Mouse (Mus musculus): ENCODE measurements around the gene Fes.

Fes gene

DNA sequence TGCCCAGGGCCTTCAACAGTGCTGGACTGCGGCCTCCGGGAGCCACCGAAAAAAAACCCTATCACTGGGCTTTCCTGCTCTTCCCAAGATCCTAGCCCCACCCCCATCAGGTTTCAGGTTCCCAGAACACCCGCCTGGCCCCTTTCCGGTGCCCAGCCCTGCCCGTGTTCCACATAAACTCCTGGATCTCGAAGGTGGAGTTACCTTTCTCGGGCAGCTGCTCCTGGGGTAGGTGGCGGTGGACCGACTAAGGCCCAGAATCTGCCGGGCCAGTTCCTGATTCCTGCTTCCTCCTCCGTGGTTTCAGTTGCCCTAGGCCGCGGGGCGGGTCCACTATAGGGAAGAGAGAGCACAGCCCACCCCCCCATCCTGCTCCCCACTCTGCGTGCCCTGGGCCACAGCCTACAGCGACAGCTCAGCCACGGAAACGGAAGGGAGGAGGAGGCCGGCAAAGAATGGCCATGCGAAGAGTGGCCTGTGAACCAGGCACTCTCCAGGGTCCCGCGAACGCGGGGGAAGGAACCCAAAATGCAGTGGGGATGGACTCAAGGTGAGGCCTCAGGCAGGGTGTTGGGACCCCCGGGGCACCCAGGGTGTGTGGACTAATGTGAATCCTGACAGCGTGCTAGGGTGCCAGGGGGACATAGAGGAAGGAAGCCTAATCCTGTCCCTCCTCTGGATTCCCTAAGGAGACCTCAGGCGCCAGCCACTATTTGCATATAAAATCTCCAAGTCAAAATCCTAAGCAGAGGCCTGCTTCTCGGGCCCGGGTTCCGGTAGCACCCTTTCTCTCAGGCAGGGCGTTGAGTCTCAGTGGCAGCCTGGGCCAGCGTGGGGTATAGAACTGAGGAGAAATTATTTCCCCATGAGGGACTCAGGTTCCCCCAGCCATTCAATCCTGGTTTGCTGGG, at the start of gene Fes:
TSS of gene Fes (minus strand) at position 314 of the 911 bp plus-strand sequence.
- peak; percentile 22 for DNase-seq

DNA sequence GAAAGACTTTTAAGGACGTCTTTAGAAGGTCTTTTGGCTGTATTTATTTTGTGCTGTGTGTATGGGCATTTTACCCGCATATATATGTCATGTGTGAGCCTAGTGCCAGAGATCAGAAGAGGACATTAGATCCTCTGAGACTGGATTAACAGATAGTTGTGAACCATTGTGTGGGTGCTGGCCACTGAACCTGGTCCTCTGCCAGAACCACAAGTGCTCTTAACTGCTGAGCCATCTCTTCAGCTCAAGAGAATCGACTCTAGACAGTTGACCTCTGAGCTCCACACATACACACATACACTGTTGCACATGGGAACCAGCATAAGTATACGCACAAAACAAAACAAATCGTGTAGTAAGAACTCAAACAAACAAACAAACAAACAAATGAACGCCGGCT, 48.8 kb upstream of the Fes start:
- DNase-seq = no peak

DNA sequence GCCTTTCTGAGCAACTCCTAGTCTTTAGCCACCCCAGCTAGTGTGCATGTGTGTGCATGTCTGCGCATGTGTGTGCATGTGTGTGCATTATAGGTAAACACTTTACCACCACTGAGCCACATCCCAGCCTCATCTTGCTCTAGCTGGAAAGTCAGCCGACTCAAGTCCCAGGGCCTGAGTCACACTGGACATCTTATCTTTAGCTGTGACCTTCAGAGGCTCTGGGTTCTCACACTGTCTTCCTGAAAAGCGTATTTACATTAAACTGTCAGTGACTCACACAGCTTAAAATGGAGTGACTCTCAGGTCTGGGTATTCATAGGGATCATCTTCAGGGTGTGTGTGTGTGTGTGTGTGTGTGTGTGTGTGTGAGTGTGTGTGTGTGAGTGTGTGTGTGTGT, 47.8 kb upstream of the Fes start:
- DNase-seq = no peak

DNA sequence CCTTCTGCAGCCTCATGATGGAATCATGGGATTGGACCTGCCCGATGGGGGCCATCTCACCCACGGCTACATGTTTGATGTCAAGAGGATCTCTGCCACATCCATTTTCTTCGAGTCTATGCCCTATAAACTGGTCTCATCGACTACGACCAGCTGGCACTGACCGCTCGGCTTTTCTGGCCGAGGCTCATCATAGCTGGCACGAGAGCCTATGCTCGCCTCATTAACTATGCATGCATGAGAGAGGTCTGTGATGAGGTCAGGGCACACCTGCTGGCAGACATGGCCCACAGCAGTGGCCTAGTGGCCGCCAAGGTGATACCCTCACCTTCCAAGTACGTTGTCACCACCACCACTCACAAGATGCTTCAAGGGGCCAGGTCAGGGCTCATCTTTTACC, 41.9 kb upstream of the Fes start:
- DNase-seq = no peak

DNA sequence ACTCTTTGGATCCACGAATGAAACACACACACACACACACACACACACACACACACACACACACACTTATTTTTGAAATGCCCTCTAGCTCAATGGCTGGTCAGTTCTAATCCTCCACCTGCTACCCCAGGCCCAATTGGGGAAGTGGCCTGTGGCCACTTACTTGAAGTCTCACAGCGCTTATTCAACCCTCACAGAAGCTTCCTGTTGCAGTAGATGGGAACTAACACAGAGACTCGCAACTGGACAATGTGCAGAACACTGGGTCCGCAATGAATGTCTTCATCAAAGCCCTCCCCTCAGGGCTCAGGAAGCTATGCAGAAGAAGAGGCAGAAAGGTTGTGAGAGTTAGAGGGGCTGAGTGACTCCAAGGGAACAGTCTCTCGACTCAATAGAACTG, 40.0 kb upstream of the Fes start:
- no peak for DNase-seq

DNA sequence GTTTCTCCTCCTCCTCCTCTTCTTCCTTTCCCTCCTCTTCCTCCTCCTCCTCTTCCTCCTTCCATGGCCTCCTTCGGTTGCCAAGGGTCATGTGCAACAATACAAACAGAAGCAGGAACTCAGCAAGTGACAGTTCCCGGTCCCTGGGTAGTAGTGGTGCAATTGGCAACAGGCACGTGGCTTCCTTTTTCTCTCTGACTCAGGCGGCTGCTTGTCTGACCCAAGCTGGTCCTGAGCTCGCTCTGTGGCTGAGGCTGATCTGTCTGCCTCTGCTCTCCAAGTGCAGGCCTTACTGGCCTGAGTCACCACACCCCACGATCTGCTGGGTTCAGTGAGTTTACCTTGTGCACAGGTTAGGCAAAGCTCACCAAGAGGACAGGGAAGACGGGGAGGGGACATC, 38.6 kb upstream of the Fes start:
- no peak for DNase-seq

DNA sequence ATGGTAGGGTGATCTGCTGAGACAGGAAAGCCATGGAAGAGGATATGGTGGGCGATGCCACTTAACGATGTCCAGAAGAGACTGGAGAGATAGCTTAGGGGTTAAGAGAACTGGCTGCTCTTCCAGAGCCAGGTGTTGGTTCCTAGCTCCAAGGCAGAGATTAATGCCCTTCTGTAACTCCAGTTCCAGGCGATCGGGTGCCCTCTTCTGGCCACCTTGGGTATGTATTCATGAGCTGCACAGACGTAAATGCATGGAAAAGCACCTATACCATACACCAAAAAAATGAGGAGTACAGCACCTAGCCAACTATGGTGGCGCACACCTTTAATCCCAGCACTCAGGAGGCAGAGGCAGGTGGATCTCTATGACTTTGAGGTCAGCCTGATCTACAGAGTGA, 37.0 kb upstream of the Fes start:
- DNase-seq = no peak

DNA sequence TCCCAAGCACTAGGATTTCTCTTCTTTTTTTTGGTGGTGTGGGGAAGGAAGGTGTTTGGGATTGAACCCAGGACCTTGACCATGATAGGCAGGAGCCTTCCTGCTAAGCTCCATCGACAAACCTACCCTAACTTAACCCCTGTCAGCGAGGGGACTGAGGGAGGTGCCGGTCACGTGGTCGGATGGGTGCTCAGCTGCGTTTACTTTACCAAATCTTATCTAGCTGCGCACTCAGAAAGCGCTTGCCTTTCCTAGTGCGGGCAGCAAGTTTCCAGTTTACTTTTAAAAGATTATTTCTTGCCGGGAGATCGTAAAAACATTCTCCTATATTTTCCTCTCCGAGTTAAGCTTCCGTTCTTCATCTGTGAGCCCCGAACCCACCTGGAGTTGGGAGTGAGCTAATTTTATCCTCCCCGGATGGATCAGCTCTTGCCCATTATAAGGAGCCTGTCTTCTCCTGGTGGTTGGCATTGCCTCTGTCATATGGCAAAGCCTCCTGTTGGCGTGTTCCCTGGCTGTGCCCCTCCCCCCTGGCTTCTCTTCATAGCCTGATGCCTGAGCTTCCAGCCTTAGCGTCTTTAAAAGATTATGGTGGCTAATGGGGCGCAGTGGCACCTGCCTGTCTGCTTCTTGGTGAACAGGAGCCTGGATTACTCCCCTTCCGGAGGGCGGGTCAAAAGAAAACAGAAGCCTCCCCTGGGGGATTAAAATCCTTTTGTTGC, 35.2 kb upstream of the Fes start:
- DNase-seq = peak; percentile 71

DNA sequence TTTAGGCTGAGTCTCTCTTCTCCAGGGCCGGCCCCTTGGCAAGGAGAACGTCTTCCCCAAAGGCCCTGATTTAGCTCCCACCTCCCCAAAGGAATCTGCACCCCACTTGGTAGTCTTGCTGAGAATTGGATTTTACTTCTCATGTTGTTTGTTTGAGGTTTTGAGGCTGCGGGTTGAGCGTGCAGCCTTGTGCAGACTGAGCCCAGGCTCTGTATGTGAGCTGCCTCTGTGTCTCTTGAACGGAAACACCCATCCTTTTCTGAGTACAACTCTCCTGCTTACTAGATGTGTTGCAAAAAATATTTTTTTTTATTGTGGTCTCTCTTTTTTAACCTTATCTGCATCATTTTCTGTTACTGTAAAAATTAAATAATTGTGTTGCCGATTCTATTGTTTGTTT, 33.8 kb upstream of the Fes start:
- DNase-seq = no peak

DNA sequence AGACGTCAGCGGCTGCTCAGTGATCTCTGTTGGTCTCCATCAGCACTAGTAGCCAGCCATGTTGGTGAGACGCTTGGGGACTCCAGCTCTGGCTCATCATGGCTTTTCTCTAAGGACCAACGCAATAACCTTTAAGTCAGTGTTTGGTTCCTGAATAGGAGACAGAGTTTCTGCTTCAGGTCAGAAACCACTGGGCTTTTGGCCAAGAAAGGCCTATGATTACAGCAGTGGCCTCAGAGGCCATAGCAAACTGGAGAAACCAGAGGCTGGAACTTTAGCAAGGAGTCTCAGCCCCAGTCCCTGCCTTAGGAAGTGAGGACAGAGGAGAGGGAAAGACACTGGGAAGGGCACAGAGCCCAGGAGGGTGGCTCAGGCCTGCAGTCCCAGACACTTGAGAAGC, 32.8 kb upstream of the Fes start:
- DNase-seq = no peak

DNA sequence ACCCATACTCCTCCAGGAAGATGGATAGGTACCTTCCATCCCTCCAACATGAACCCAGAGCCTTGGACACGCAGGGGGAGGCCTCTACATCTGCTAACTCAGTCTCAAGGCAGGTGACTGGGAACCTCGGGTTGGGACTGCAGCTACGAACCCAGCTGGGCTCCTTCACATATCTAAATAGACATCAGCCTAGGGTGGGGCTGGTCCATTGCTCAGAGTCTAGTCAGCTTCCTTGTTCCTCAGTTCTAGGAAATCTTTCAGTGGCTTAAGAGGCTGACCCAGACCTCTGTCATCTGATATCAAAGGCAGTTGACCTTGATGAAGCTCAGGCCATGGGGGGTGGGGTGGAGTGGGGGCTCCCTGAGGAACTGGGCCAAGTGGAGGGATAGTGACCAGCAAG, 31.5 kb upstream of the Fes start:
- no peak for DNase-seq

DNA sequence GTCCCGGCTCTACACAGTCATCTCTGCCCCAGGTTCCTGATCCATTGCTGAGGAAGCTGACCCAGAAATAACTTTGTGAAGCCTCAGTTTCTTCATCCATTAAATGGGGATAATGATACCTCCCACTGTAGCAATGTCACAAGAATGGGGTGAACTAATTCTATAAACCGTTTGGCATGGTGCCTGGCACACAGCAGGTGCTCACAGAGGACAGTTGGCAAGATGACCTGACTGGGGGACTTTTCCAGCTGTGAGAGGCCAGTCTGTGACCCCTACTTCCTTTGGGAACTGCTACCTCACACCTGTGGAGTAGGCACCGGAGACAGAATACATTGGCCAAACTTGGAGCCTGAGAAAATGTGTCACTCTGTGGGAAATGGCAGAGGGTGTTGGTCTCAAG, 30.3 kb upstream of the Fes start:
- no peak for DNase-seq

DNA sequence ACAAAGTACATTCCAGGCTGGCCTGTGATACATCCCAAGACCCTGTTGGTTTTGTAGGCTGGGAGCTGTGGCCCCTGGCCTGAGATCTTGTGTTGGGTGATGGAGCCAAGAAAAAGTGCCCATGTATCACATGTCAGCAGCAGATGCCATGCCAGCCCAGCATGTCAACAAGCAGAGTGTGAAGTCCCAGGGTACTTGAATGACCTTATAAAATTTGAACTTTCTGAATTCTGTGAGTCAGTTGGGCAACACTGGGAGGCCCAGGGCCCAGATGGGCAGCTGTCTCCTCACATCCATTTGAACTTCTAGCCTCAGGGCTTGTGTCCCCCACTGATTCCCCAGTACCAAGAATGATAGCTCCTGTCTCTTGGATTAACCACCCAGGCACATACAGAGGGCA, 29.9 kb upstream of the Fes start:
- no peak for DNase-seq

DNA sequence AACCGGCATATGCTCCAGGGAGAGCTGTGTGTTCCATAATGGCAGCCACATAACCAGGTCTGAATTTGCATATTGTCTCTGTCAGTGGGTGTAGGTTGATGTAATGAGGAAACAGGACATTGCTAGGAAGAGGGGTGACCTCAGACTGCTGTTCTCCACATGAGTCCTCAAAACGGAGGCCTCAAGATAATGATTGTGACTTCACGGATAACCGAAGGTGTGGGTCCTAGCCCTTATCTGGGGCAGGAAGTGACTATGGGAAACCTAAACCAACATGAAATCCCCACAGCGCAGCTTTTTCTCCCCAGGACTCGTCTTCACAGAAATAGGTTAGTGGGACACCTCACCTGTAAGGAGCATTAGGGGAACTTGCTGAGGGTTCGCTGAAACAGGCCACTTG, 29.2 kb upstream of the Fes start:
- no peak for DNase-seq

DNA sequence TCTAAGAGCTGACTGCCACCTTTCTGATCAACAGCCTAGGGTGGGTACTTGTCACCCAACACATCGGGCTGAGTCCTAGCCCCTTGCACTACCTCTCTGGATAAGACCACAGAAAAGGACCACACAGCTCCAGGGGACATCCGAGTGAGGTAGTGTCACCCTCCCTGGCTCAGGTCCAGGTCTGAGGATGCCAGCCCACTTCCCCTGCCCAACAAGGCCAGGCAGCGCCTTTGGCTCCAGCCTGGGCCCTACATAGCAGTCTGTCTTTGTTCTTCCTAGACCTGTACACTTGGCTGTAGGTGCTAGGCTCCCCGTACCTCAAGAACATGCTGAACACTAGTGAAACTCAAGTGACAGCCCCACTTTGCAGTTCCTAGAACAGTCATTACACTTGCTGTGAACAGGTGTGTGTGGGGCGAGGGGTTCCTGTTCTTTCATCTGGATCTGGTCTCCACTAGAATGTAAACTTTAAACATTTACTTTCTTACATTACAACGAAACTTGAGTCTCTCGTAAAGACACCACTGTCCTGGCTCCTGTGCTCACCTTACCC, 26.6 kb upstream of the Fes start:
- DNase-seq = no peak

DNA sequence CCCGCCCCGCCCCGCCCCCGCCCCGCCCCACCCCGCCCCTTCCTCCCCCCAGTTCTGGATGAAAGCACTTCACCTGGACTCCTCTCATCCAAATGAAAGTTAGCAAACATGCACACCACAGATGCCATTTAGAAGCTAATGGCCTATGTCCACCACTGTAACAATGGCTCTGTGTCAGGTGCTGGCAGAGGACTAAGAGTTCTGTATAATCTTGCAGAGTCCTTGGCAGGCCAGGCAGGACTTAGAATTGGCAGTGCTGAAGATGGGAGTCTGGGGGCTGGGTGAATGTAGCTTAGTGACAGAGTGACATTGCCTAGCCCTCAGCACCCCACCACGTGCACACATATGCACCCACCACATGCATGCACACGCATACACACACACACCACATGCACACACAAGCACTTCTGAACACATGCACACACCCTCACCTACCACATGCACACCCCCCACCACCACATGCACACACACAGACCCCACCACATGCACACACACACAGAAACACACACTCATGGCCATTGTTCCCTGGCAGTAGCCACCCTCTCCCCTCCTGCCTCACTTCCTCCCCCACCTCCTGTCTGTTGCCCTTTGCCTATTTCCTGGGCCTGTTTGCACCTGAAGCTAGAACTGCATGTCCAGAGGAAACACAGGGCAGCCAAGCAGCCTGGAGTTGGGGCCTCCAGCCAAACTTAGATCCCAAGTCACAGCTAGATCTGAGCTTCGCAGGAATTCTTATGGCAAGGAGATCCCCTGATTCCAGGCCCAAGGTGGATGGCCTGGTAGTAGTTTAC, 26.0 kb upstream of the Fes start:
- no peak for DNase-seq

DNA sequence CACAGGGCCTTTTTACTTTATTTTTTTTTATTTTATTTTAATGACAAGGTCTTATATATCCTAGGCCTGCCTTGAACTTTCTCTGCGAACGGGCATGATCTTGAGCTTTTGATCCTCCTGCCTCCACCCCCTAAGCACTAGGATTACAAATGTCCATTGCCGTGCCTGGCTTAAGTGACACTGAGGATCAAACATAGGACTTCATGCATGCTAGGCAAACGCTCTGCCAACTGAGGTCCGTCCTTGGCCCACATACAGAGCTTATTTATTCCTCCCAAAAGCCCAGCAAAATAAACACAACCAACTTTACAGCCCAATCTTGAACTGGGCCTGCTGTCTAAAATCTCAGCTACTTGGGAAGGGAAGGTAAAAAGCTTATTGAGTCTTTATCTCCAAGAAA, 25.0 kb upstream of the Fes start:
- DNase-seq = no peak

DNA sequence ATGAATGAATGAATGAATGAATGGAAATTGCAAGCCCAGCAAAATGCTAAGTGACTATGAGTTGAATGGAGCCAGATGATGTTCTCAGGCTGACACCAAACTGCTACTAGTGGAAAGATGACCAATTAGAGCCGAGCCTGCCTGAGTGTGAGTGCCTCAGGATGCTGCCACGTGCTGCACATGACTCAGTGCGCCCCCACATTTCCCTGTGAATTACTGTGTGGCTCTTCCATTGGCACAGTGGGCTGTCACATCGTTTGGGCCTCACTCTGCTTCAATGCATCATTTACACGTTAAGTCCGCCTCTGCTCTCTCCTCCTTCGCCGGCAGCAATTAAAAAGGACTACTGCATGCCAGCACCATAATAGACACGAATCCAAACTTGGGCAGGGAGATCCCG, 24.5 kb upstream of the Fes start:
- DNase-seq = no peak

DNA sequence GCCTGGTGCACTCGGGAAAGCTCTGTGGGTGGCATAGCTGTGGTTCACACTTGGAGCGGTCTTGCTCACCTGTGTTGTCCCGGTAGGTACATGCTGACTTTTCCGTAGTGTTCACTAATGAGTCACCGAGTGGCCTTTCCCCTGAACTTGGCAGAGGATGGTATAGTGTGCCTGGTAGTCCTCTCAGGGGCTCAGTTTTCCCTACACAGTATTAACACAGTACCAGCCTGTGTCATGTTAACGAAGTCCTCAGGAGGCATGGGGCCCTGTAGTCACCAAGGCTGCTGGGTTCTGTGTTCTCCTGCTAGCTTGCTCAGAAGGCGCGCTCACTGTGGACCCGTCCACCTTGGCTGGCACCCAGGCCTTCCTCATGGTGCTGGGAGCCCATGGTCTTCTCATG, 22.6 kb upstream of the Fes start:
- DNase-seq = no peak

DNA sequence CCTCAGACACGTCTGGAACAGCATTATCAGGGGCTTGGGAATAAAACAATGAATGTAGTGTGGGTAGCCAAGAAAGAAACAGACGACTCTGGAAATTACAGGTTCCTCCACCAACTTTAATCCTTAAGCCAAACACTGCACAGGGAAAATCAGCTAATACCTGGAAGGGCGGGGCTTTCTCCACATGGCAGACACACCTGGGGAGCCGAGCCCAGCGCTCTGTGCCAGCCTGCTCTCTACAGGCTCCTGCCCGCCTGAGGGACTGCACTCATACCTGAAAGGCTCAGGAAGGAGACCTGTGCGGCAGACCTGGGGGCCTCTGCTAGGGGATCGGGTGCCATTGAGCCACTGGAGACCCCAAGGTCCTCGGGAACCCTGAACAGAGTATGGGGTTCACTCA, 20.0 kb upstream of the Fes start:
- no peak for DNase-seq

DNA sequence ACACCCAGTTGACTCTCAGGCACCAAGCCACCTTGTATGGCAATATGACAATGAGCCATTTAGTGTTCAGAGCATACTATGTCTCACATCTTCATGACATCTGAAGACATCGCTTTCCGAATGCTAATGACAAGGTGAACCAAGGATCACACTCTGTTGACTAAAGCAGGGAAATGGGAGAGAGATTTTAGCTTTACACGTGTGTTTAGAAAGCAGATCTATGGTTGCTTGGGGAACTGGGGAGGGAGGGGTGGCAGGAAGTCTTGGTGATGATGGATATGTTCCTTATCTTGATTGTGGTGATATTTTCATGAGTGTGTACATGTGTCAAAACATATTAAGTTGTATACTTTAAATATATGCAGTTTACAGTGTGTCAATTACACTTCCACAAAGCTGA, 18.4 kb upstream of the Fes start:
- DNase-seq = no peak

DNA sequence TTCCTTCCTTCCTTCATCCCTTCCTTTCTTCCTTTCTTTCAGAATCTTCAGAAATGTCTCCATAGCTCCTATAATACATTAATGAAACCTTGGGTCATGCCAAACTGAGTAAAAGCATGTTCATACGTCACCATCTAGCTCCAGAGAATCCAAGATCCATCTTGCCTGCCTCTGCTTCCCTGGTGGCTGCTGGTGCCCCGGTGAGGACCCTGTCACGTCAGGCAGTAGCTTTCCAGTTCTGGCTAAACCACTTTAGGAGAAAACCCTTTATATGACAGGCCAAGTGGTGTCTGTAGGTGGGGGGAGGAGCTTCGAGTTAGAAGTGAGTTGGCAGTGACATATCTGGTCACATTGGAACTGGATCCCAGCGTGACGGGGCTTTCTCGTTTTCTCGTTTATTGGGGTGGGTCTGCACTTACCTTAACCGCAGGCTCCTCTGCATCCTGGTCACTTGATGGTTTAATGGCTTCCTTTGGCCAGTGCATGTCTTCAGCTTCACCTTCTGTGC, 17.5 kb upstream of the Fes start, which contains the start of gene Furin:
TSS of gene Furin (minus strand) at position 249 of the 508 bp plus-strand sequence.
- no peak for DNase-seq
